Mouse (Mus musculus): ENCODE results near the gene Macrod1. TPM values are rescaled to one million over a fixed set of nuclear protein-coding genes. Genes with fewer than 3 reads are reported as not detected.

Macrod1 gene
- polyA plus RNA-seq, 1 experiment from 2014 or later = 16.0 TPM

- WGBS = 86% methylated on average over 8 of the region's 8 CpGs
- no peak overlapping the region for H3K4me3 ChIP-seq (ENCODE audit: low read depth, low read length)
Observed at GRCm38 (mm10) chr19:7062916-7063315, 6.3 kb downstream of the Macrod1 start.

GRCm38 (mm10) chr19:7064571-7064970, 8.0 kb downstream of the Macrod1 start:
- DNase-seq (ENCODE audit: low spot score) = peak; percentile 91
- no peak for TF ChIP-seq EP300 (IDR thresholded peaks at IDR 0.05)
- TF ChIP-seq CTCF (IDR thresholded peaks at IDR 0.05) = peak; percentile 99
- Histone ChIP-seq H3K27ac (ENCODE audit: low read length) (no peak overlapping the region), H3K36me3 (ENCODE audit: insufficient read depth, low read length) (no peaks in the 10 kb centered on the region), H3K4me3 (ENCODE audit: low read depth, low read length) (no peak overlapping the region), H3K4me1 (ENCODE audit: insufficient read depth, low read depth, low read length) (peaks cover 4% of the 10 kb centered on the region; the same call in 1 of the 2 replicates), H3K27me3 (replicated peaks; ENCODE audit: insufficient read depth, low read length) (no peaks in the 10 kb centered on the region), H3K9ac (replicated peaks; ENCODE audit: low read depth) (no peak overlapping the region), H3K4me2 (replicated peaks; ENCODE audit: low read depth, low read length) (no peak overlapping the region), H3K9me3 (ENCODE audit: low read length) (no peaks in the 10 kb centered on the region)
- WGBS = 11% methylated on average over 3 of the region's 3 CpGs
- ATAC-seq = peak; percentile 73

More at GRCm38 (mm10) chr19:7062916-7063315, 6.3 kb downstream of the Macrod1 start:
- Histone ChIP-seq H3K27me3 (replicated peaks; ENCODE audit: insufficient read depth, low read length) (no peaks in the 10 kb centered on the region), H3K27ac (ENCODE audit: low read length) (no peak overlapping the region), H3K4me1 (ENCODE audit: insufficient read depth, low read depth, low read length) (peaks cover 4% of the 10 kb centered on the region; the same call in 1 of the 2 replicates), H3K36me3 (ENCODE audit: insufficient read depth, low read length) (no peaks in the 10 kb centered on the region), H3K4me2 (replicated peaks; ENCODE audit: low read depth, low read length) (no peak overlapping the region), H3K9ac (replicated peaks; ENCODE audit: low read depth) (no peak overlapping the region), H3K9me3 (ENCODE audit: low read length) (no peaks in the 10 kb centered on the region)
- no peak for TF ChIP-seq EP300 (IDR thresholded peaks at IDR 0.05)
- TF ChIP-seq CTCF (IDR thresholded peaks at IDR 0.05) = no peak
- ATAC-seq (no peak), DNase-seq (ENCODE audit: low spot score) (no peak)

GRCm38 (mm10) chr19:7066034-7066827, 9.6 kb downstream of the Macrod1 start:
- H3K27ac ChIP-seq (ENCODE audit: low read length) = no peak overlapping the region
- no peaks in the 10 kb centered on the region for H3K9me3 ChIP-seq (ENCODE audit: low read length)
- H3K4me2 ChIP-seq (replicated peaks; ENCODE audit: low read depth, low read length) = no peak overlapping the region
- whole genome bisulfite sequencing = 25% methylated on average over 15 of the region's 15 CpGs
- no peaks in the 10 kb centered on the region for H3K27me3 ChIP-seq (replicated peaks; ENCODE audit: insufficient read depth, low read length)
- DNase-seq (ENCODE audit: low spot score) = peak; percentile 67
- H3K4me1 ChIP-seq (ENCODE audit: insufficient read depth, low read depth, low read length) = peaks cover 4% of the 10 kb centered on the region; the same call in 1 of the 2 replicates
- no peak for TF ChIP-seq EP300 (IDR thresholded peaks at IDR 0.05)
- TF ChIP-seq CTCF (IDR thresholded peaks at IDR 0.05) = 0 out of 2 replicates have a peak, but pooled peaks have one; percentile 4
- H3K4me3 ChIP-seq (ENCODE audit: low read depth, low read length) = no peak overlapping the region
- no peak overlapping the region for H3K9ac ChIP-seq (replicated peaks; ENCODE audit: low read depth)
- H3K36me3 ChIP-seq (ENCODE audit: insufficient read depth, low read length) = no peaks in the 10 kb centered on the region
- peak; percentile 19; the same call in 1 of the 2 replicates for ATAC-seq

- no peak for TF ChIP-seq EP300 (IDR thresholded peaks at IDR 0.05)
- Histone ChIP-seq H3K4me3 (ENCODE audit: low read depth, low read length) (no peak overlapping the region), H3K9ac (replicated peaks; ENCODE audit: low read depth) (no peak overlapping the region), H3K27me3 (replicated peaks; ENCODE audit: insufficient read depth, low read length) (no peaks in the 10 kb centered on the region), H3K27ac (ENCODE audit: low read length) (no peak overlapping the region), H3K4me2 (replicated peaks; ENCODE audit: low read depth, low read length) (no peak overlapping the region), H3K36me3 (ENCODE audit: insufficient read depth, low read length) (no peaks in the 10 kb centered on the region), H3K9me3 (ENCODE audit: low read length) (no peaks in the 10 kb centered on the region), H3K4me1 (ENCODE audit: insufficient read depth, low read depth, low read length) (peaks cover 4% of the 10 kb centered on the region; the same call in 1 of the 2 replicates)
- DNase-seq (ENCODE audit: low spot score) (no peak), ATAC-seq (no peak)
- 34% methylated on average over 7 of the region's 8 CpGs for WGBS
Observed at GRCm38 (mm10) chr19:7066828-7067342, 10.3 kb downstream of the Macrod1 start.

GRCm38 (mm10) chr19:7067344-7068050, 10.9 kb downstream of the Macrod1 start:
- no peaks in the 10 kb centered on the region for H3K36me3 ChIP-seq (ENCODE audit: insufficient read depth, low read length)
- H3K27ac ChIP-seq (ENCODE audit: low read length) = no peak overlapping the region
- no peak for TF ChIP-seq CTCF (IDR thresholded peaks at IDR 0.05)
- no peak for TF ChIP-seq EP300 (IDR thresholded peaks at IDR 0.05)
- no peak overlapping the region for H3K4me2 ChIP-seq (replicated peaks; ENCODE audit: low read depth, low read length)
- DNase-seq (ENCODE audit: low spot score) (no peak), ATAC-seq (no peak)
- H3K4me1 ChIP-seq (ENCODE audit: insufficient read depth, low read depth, low read length) = peaks cover 4% of the 10 kb centered on the region; the same call in 1 of the 2 replicates
- 40% methylated on average over 20 of the region's 20 CpGs for WGBS
- H3K9me3 ChIP-seq (ENCODE audit: low read length) = no peaks in the 10 kb centered on the region
- no peak overlapping the region for H3K4me3 ChIP-seq (ENCODE audit: low read depth, low read length)
- H3K27me3 ChIP-seq (replicated peaks; ENCODE audit: insufficient read depth, low read length) = no peaks in the 10 kb centered on the region
- H3K9ac ChIP-seq (replicated peaks; ENCODE audit: low read depth) = no peak overlapping the region

- Histone ChIP-seq H3K4me2 (replicated peaks; ENCODE audit: low read depth, low read length) (no peak overlapping the region), H3K4me1 (ENCODE audit: insufficient read depth, low read depth, low read length) (peaks cover 4% of the 10 kb centered on the region; the same call in 1 of the 2 replicates), H3K9ac (replicated peaks; ENCODE audit: low read depth) (no peak overlapping the region), H3K9me3 (ENCODE audit: low read length) (no peaks in the 10 kb centered on the region), H3K27me3 (replicated peaks; ENCODE audit: insufficient read depth, low read length) (no peaks in the 10 kb centered on the region), H3K27ac (ENCODE audit: low read length) (no peak overlapping the region), H3K4me3 (ENCODE audit: low read depth, low read length) (no peak overlapping the region), H3K36me3 (ENCODE audit: insufficient read depth, low read length) (no peaks in the 10 kb centered on the region)
- 7% methylated on average over 14 of the region's 14 CpGs for WGBS
- peak; percentile 84 for TF ChIP-seq CTCF (IDR thresholded peaks at IDR 0.05)
- TF ChIP-seq EP300 (IDR thresholded peaks at IDR 0.05) = no peak
- DNase-seq (ENCODE audit: low spot score) (peak; percentile 69), ATAC-seq (peak; percentile 50)
Observed at GRCm38 (mm10) chr19:7068136-7068535, 11.5 kb downstream of the Macrod1 start.

Data from lung, postnatal 0 days (tissue).